Mouse (Mus musculus): ENCODE data around the gene BC048562. TPM values are rescaled to one million over a fixed set of nuclear protein-coding genes. Genes with fewer than 3 reads are reported as not detected.

The BC048562 gene
- polyA plus RNA-seq, 1 experiment from 2014 or later, result not detected

GRCm38 (mm10) chr9:108453458-108453857 is 17.2 kb downstream of the BC048562 start:
- no peak for ATAC-seq
- WGBS, result 83% methylated on average over 4 of the region's 4 CpGs

DNA sequence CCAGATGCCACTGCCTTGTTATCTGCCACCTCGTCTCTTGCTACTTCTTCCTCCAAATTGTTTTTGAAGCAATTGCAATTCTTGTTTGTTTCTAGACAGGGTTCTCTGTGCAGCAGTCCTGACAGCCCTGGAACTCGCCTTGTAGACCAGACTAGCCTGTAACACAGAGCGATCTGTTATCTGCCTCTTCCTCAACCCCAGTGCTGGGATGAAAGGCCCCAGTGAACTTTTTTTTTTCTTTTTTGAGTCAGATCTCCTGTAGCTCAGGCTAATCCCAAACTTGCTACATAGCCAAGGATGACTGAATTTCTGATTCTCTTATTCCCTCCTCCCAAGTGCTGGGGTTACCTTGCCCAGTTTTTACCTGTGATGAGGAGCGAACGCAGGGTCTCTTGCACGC is 18.1 kb downstream of the BC048562 start:
- Histone ChIP-seq H3K4me2 (ENCODE audit: low read length) (no peak overlapping the region), H3K4me1 (ENCODE audit: control insufficient read depth, insufficient read depth, low read length) (peaks cover 35% of the 10 kb centered on the region), H3K36me3 (ENCODE audit: control insufficient read depth, insufficient read depth, low read length) (no peaks in the 10 kb centered on the region), H3K9ac (ENCODE audit: low read depth, low read length) (no peak overlapping the region), H3K27me3 (ENCODE audit: control insufficient read depth, insufficient read depth, low read depth, low read length) (no peaks in the 10 kb centered on the region), H3K4me3 (ENCODE audit: low read depth, low read length) (no peak overlapping the region), H3K27ac (ENCODE audit: low read length) (no peak overlapping the region), H3K9me3 (replicated peaks; ENCODE audit: control insufficient read depth, low read length, poor library complexity, severe bottlenecking) (no peaks in the 10 kb centered on the region)
- ATAC-seq, result no peak
- 90% methylated on average over 6 of the region's 6 CpGs for WGBS

More at GRCm38 (mm10) chr9:108453458-108453857, 17.2 kb downstream of the BC048562 start:
- H3K27ac ChIP-seq (ENCODE audit: low read length), result peak overlapping the region; percentile 84
- peaks cover 38% of the 10 kb centered on the region for H3K4me1 ChIP-seq (ENCODE audit: control insufficient read depth, insufficient read depth, low read length)
- H3K4me2 ChIP-seq (ENCODE audit: low read length), result peak overlapping the region; percentile 70
- peak overlapping the region; percentile 55 for H3K4me3 ChIP-seq (ENCODE audit: low read depth, low read length)
- H3K9me3 ChIP-seq (replicated peaks; ENCODE audit: control insufficient read depth, low read length, poor library complexity, severe bottlenecking), result no peaks in the 10 kb centered on the region
- H3K27me3 ChIP-seq (ENCODE audit: control insufficient read depth, insufficient read depth, low read depth, low read length), result no peaks in the 10 kb centered on the region
- H3K36me3 ChIP-seq (ENCODE audit: control insufficient read depth, insufficient read depth, low read length), result no peaks in the 10 kb centered on the region
- peak overlapping the region; percentile 87 for H3K9ac ChIP-seq (ENCODE audit: low read depth, low read length)

GRCm38 (mm10) chr9:108455747-108456571 is 19.7 kb downstream of the BC048562 start:
- H3K4me3 ChIP-seq (ENCODE audit: low read depth, low read length), result no peak overlapping the region
- no peak for ATAC-seq
- peaks cover 20% of the 10 kb centered on the region for H3K4me1 ChIP-seq (ENCODE audit: control insufficient read depth, insufficient read depth, low read length)
- H3K9me3 ChIP-seq (replicated peaks; ENCODE audit: control insufficient read depth, low read length, poor library complexity, severe bottlenecking), result no peaks in the 10 kb centered on the region
- no peak overlapping the region for H3K9ac ChIP-seq (ENCODE audit: low read depth, low read length)
- H3K4me2 ChIP-seq (ENCODE audit: low read length), result no peak overlapping the region
- H3K36me3 ChIP-seq (ENCODE audit: control insufficient read depth, insufficient read depth, low read length), result no peaks in the 10 kb centered on the region
- WGBS, result 84% methylated on average over 12 of the region's 12 CpGs
- H3K27me3 ChIP-seq (ENCODE audit: control insufficient read depth, insufficient read depth, low read depth, low read length), result no peaks in the 10 kb centered on the region
- no peak overlapping the region for H3K27ac ChIP-seq (ENCODE audit: low read length)

DNA sequence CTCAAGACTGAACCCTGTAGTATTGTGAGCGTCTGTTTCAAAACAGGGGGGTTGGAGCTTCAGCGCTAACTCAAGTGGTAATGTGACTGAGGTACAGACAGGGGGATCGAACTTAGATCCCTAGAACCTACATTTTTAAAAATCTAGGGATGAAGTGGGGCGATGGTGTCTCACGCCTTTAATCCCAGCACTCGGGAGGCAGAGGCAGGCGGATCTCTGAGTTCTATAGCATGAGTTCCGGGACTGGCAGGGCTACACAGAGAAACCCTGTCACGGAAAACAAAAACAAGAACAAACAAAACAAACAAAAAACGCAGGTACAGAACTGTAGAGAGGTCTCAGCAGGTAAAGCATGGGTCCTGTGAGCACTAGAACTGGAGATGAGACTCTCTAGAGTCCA is 20.7 kb downstream of the BC048562 start:
- ATAC-seq, result no peak
- 90% methylated on average over 10 of the region's 10 CpGs for WGBS
- no peaks in the 10 kb centered on the region for H3K27me3 ChIP-seq (ENCODE audit: control insufficient read depth, insufficient read depth, low read depth, low read length)

DNA sequence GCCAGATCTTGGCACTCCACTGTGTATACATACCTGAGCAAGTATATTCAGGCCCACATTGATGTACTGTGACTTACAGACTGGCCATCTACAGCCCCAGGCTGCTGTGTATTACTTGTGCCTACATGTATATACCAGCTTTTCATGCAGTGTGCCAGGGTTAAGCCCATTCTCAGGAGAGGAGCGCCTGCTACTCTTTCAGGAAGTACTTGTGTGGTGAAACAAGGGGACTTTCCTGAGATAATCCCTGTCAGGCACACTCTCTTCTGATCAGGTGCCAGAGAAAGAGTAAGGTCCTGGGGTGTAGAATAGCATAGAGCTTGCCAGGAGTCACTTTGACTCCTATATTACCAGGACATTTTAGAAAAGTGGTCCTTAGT is 23.6 kb downstream of the BC048562 start:
- Histone ChIP-seq H3K36me3 (ENCODE audit: control insufficient read depth, insufficient read depth, low read length) (peaks cover 11% of the 10 kb centered on the region), H3K4me3 (ENCODE audit: low read depth, low read length) (peak overlapping the region; percentile 82), H3K4me2 (ENCODE audit: low read length) (peak overlapping the region; percentile 66), H3K27me3 (ENCODE audit: control insufficient read depth, insufficient read depth, low read depth, low read length) (no peaks in the 10 kb centered on the region), H3K4me1 (ENCODE audit: control insufficient read depth, insufficient read depth, low read length) (peaks cover 11% of the 10 kb centered on the region), H3K9me3 (replicated peaks; ENCODE audit: control insufficient read depth, low read length, poor library complexity, severe bottlenecking) (no peaks in the 10 kb centered on the region), H3K27ac (ENCODE audit: low read length) (peak overlapping the region; percentile 82), H3K9ac (ENCODE audit: low read depth, low read length) (no peak overlapping the region)
- ATAC-seq, result peak; percentile 23; the same call in 1 of the 2 replicates
- WGBS, result 88% methylated on average over 1 of the region's 1 CpGs

More for the DNA sequence above, 20.7 kb downstream of the BC048562 start:
- Histone ChIP-seq H3K27ac (ENCODE audit: low read length) (no peak overlapping the region), H3K9me3 (replicated peaks; ENCODE audit: control insufficient read depth, low read length, poor library complexity, severe bottlenecking) (no peaks in the 10 kb centered on the region), H3K4me1 (ENCODE audit: control insufficient read depth, insufficient read depth, low read length) (peaks cover 20% of the 10 kb centered on the region), H3K9ac (ENCODE audit: low read depth, low read length) (no peak overlapping the region), H3K4me3 (ENCODE audit: low read depth, low read length) (no peak overlapping the region), H3K4me2 (ENCODE audit: low read length) (no peak overlapping the region), H3K36me3 (ENCODE audit: control insufficient read depth, insufficient read depth, low read length) (no peaks in the 10 kb centered on the region)

DNA sequence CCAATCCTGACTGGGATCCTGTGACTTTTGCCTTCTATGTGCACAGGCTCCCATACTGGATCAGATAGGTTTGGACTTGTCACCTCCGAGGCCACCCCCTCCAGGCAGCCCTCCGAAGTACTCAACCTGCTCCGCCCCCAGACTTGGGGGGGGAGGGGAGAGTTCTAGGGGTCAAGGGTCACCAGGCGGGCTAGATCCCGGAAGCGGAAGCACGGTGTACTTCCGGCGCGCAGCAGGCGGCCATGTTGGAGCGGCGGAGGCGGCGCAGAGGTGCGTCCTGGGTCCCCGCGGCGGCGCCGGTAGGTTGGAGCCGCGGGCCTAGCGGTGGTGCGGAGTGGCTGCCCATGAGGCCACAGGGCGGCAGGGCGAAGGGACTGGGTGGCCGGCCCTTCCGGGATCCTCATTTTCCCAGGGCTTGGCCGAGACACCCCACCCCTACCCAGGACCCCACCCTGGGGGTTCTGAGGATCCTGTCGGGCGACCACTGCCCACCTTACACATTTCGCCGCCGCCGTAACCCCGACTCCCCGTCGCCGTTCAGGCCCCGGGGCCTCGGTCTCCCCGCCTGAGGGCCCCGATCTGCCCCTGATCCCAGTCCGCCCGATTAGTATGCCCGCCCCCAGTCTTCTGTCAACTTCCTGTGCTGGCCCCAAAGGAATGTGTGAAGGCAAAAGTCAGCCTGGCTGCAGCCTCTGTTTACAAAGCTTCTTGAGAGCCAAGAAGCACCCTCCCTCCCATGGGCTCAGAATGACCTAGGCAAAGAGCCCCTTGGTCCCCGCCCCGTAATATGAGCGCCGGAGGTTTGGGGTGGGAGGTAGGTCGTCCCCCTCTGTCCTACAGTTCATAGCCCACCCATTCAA is 24.3 kb downstream of the BC048562 start, which contains the start of gene Ccdc71:
TSS of gene Ccdc71 (plus strand) at position 209 of the 860 bp plus-strand sequence.
- Histone ChIP-seq H3K27ac (ENCODE audit: low read length) (peak within 1 kb of the TSS; percentile 82), H3K27me3 (ENCODE audit: control insufficient read depth, insufficient read depth, low read depth, low read length) (no peaks in the 10 kb centered on the region), H3K4me1 (ENCODE audit: control insufficient read depth, insufficient read depth, low read length) (peaks cover 11% of the 10 kb centered on the region), H3K36me3 (ENCODE audit: control insufficient read depth, insufficient read depth, low read length) (peaks cover 11% of the 10 kb centered on the region), H3K4me2 (ENCODE audit: low read length) (peak within 1 kb of the TSS; percentile 66), H3K4me3 (ENCODE audit: low read depth, low read length) (peak within 1 kb of the TSS; percentile 82), H3K9me3 (replicated peaks; ENCODE audit: control insufficient read depth, low read length, poor library complexity, severe bottlenecking) (no peaks in the 10 kb centered on the region), H3K9ac (ENCODE audit: low read depth, low read length) (peak within 1 kb of the TSS; percentile 82)
- under 1% methylated on average over 50 of the region's 52 CpGs for WGBS
- ATAC-seq, result peak; percentile 86

- H3K9me3 ChIP-seq (replicated peaks; ENCODE audit: control insufficient read depth, low read length, poor library complexity, severe bottlenecking), result no peaks in the 10 kb centered on the region
- H3K4me1 ChIP-seq (ENCODE audit: control insufficient read depth, insufficient read depth, low read length), result peaks cover 11% of the 10 kb centered on the region
- peak within 1 kb of the TSS; percentile 82 for H3K27ac ChIP-seq (ENCODE audit: low read length)
- peak within 1 kb of the TSS; percentile 82 for H3K9ac ChIP-seq (ENCODE audit: low read depth, low read length)
- peak within 1 kb of the TSS; percentile 82 for H3K4me3 ChIP-seq (ENCODE audit: low read depth, low read length)
- H3K36me3 ChIP-seq (ENCODE audit: control insufficient read depth, insufficient read depth, low read length), result peaks cover 11% of the 10 kb centered on the region
- ATAC-seq, result 0 out of 2 replicates have a peak, but pooled peaks have one; percentile 10
- 19% methylated on average over 11 of the region's 11 CpGs for WGBS
- no peaks in the 10 kb centered on the region for H3K27me3 ChIP-seq (ENCODE audit: control insufficient read depth, insufficient read depth, low read depth, low read length)
- peak within 1 kb of the TSS; percentile 66 for H3K4me2 ChIP-seq (ENCODE audit: low read length)
Observed at GRCm38 (mm10) chr9:108461181-108461631, 24.9 kb downstream of the BC048562 start, which contains the start of gene Klhdc8b. Gene Klhdc8b (minus strand): TSS chr9:108461581.

- Histone ChIP-seq H3K27ac (ENCODE audit: low read length) (no peak overlapping the region), H3K4me3 (ENCODE audit: low read depth, low read length) (peak overlapping the region; percentile 82), H3K9me3 (replicated peaks; ENCODE audit: control insufficient read depth, low read length, poor library complexity, severe bottlenecking) (no peaks in the 10 kb centered on the region), H3K36me3 (ENCODE audit: control insufficient read depth, insufficient read depth, low read length) (peaks cover 11% of the 10 kb centered on the region), H3K9ac (ENCODE audit: low read depth, low read length) (peak overlapping the region; percentile 82; the same call in 1 of the 2 replicates), H3K27me3 (ENCODE audit: control insufficient read depth, insufficient read depth, low read depth, low read length) (no peaks in the 10 kb centered on the region), H3K4me2 (ENCODE audit: low read length) (peak overlapping the region; percentile 66), H3K4me1 (ENCODE audit: control insufficient read depth, insufficient read depth, low read length) (peaks cover 11% of the 10 kb centered on the region)
- 92% methylated on average over 5 of the region's 5 CpGs for WGBS
- no peak for ATAC-seq
Observed at GRCm38 (mm10) chr9:108461675-108462074, 25.4 kb downstream of the BC048562 start.
